Mouse (Mus musculus) heart, embryonic 16.5 days (tissue): ENCODE data around the gene Ppp5c. TPM values are rescaled to one million over a fixed set of nuclear protein-coding genes. Genes with fewer than 3 reads are reported as not detected.

Experiments used
- ATAC-seq: fragments of 200-750 bp; cut with Nextera tagmentation; replicated peaks from 2 replicates; pipeline ENCODE4 v1.8.0; 2017; ENCODE audit warnings: moderate number of reproducible peaks; ENCODE audit not compliant: insufficient read depth, low FRiP score; ENCODE audit errors: extremely low read depth
- H3K27ac ChIP-seq: fragments of 300-500 bp; sonication (generic); 2 replicates; pipeline ENCODE4 v1.5.1; 2014; ENCODE audit warnings: mild to moderate bottlenecking, low read length, control low read depth, moderate library complexity
- H3K27me3 ChIP-seq: fragments of 300-500 bp; sonication (generic); 2 replicates; pipeline ENCODE4 v1.6.1; 2014; ENCODE audit warnings: low read length, mixed read lengths; ENCODE audit not compliant: control insufficient read depth, insufficient read depth
- H3K36me3 ChIP-seq: fragments of 300-500 bp; sonication (generic); 2 replicates; pipeline ENCODE4 v1.6.1; 2014; ENCODE audit not compliant: control insufficient read depth, insufficient read depth
- H3K4me1 ChIP-seq: fragments of 300-500 bp; sonication (generic); 2 replicates; pipeline ENCODE4 v1.6.1; 2014; ENCODE audit warnings: low read length, mixed read lengths; ENCODE audit not compliant: control insufficient read depth, insufficient read depth
- H3K4me2 ChIP-seq: fragments of 300-500 bp; sonication (generic); 2 replicates; pipeline ENCODE4 v1.6.1; 2014; ENCODE audit warnings: low read depth, mild to moderate bottlenecking, control low read depth, low read length
- H3K4me3 ChIP-seq: fragments of 300-500 bp; sonication (generic); 2 replicates; pipeline ENCODE4 v1.5.1; 2014; ENCODE audit warnings: mild to moderate bottlenecking, control low read depth, low read length
- H3K9ac ChIP-seq: fragments of 300-500 bp; sonication (generic); 2 replicates; pipeline ENCODE4 v1.6.1; 2014; ENCODE audit warnings: low read length, control low read depth
- H3K9me3 ChIP-seq: fragments of 300-500 bp; sonication (generic); replicated peaks from 2 replicates; pipeline ENCODE4 v1.6.1; 2016; ENCODE audit warnings: low read length; ENCODE audit not compliant: control insufficient read depth
- WGBS: fragments of 180-500 bp; shearing (Covaris S2); extraction: QIAGEN DNeasy Blood & Tissue Kit; methylation state at CpG from one replicate; pipeline ENCODE4 v1.1.7; 2014; 5-methylcytosine and 5-hydroxymethylcytosine counted together
- polyA plus RNA-seq: library from polyadenylated mRNA; unstranded; fragments of >200 nt; fragmentation: Nextera tagmentation; extraction: Ambion mirVana; gene quantifications from 2 replicates; pipeline ENCODE4 v1.2.1, GENCODE M21; 2015

Gene Ppp5c
- polyA plus RNA-seq, 1 experiment from 2014 or later = 108 TPM

DNA sequence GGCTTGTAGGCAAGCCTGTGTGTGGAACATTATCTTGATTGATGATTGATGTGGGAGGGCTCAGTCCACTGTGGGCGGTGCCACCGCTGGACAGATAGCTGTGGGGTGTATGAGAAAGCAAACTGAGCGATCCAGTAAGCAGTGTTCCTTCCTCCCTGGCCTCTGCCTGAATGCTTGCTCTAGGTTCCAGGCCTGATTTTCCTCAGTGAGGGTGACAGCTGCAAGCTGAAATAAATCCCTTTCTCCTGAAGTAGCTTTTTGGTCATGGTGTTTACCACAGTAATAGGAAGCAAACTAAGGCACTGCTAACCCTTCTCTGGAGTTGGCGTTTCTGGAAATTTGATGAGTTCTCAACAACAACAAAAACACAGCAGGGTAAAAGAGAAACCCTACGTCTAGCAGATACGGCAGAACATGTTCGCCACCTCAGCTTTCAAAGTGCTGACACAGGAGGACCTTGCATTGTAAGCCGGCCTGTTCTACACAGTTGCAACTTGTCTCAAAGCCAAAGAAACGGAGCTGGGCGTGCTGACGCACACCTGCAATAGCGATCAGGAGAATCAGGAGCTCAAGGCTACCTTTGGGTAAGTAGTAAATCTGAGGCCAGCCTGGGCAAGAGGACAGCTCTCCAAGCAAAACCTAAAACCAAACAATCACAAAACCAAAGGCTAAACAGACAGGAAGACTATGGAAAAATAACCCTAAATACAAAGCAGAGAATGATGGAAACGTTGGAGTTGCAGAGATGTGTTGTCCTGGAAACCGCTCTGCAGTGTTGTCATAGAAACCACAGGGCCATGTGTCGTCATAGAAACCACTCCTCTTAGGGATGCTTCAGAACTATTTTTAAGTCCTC is 71.1 kb downstream of the Ppp5c start:
- no peaks in the 10 kb centered on the region for H3K9me3 ChIP-seq
- no peak overlapping the region for H3K4me3 ChIP-seq
- no peaks in the 10 kb centered on the region for H3K36me3 ChIP-seq
- no peak for ATAC-seq
- no peak overlapping the region for H3K27ac ChIP-seq
- H3K4me1 ChIP-seq = no peaks in the 10 kb centered on the region
- H3K9ac ChIP-seq = no peak overlapping the region
- peaks cover 2% of the 10 kb centered on the region; the same call in 1 of the 2 replicates for H3K27me3 ChIP-seq
- no peak overlapping the region for H3K4me2 ChIP-seq
- 64% methylated on average over 15 of the region's 15 CpGs for WGBS

DNA sequence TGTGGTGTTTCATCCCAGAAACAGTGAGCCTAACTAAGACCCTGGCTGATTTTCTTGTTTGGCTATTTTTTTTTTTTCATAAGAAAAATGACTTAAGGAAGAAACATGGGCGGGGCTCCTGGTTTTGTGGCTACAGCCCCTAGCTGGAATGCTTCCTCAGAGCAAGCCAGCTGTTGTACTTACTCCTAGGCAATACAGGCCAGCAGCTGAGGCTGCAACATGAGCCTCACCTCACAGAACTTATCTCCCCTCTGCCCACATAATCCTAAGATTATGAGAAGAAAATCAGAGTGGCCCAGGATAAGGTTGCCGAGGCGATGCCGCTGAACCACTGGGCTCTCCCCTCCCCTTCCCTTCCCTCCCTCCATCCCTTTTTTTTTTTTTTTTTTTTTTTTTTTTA is 72.0 kb downstream of the Ppp5c start:
- H3K4me1 ChIP-seq = no peaks in the 10 kb centered on the region
- H3K4me2 ChIP-seq = no peak overlapping the region
- no peak overlapping the region for H3K4me3 ChIP-seq
- no peaks in the 10 kb centered on the region for H3K36me3 ChIP-seq
- 61% methylated on average over 4 of the region's 4 CpGs for WGBS
- H3K27me3 ChIP-seq = peaks cover 2% of the 10 kb centered on the region; the same call in 1 of the 2 replicates
- no peak for ATAC-seq
- no peaks in the 10 kb centered on the region for H3K9me3 ChIP-seq
- H3K9ac ChIP-seq = no peak overlapping the region
- H3K27ac ChIP-seq = no peak overlapping the region

Other genes starting within 250 kb of the Ppp5c start
- gene Slc1a5, start 246.6 kb downstream of the Ppp5c start, polyA plus RNA-seq = 45.4 and 47.6 TPM in 2 replicates
- gene Strn4, start 212.0 kb downstream of the Ppp5c start, polyA plus RNA-seq = 88.8 and 92.5 TPM in 2 replicates
- gene Fkrp, start 211.2 kb downstream of the Ppp5c start, polyA plus RNA-seq = 33.0 and 33.9 TPM in 2 replicates
- 13.0 and 15.4 TPM in 2 replicates for gene Prkd2, start 185.0 kb downstream of the Ppp5c start, polyA plus RNA-seq
- gene Dact3, start 152.6 kb downstream of the Ppp5c start, polyA plus RNA-seq = 2.8 and 3.1 TPM in 2 replicates
- 2.9 and 3.7 TPM in 2 replicates for gene Gng8, start 136.1 kb downstream of the Ppp5c start, polyA plus RNA-seq
- gene Ptgir, start 121.4 kb downstream of the Ppp5c start, polyA plus RNA-seq = 1.4 and 1.5 TPM in 2 replicates
- 112 and 128 TPM in 2 replicates for gene Calm3, start 103.8 kb downstream of the Ppp5c start, polyA plus RNA-seq
- 5.6 and 6.0 TPM in 2 replicates for gene Pnmal2, start 83.2 kb downstream of the Ppp5c start, polyA plus RNA-seq
- 0.09 TPM in 2 replicates for gene Pnmal1, start 68.2 kb downstream of the Ppp5c start, polyA plus RNA-seq
- 0.07 and 0.09 TPM in 2 replicates for gene Gm42372, start 44.8 kb downstream of the Ppp5c start, polyA plus RNA-seq
- gene Ccdc8, start 35.2 kb downstream of the Ppp5c start, polyA plus RNA-seq = 45.1 and 47.4 TPM in 2 replicates
- gene Hif3a, start 34.5 kb upstream of the Ppp5c start, polyA plus RNA-seq = 36.3 and 43.4 TPM in 2 replicates
- gene Psg16, start 46.1 kb upstream of the Ppp5c start, polyA plus RNA-seq = 0.17 and 0.22 TPM in 2 replicates
- gene Ceacam3, start 122.4 kb upstream of the Ppp5c start, polyA plus RNA-seq = not detected in 2 replicates
- not detected in 2 replicates for gene Psg29, start 175.6 kb upstream of the Ppp5c start, polyA plus RNA-seq